Mouse (Mus musculus) embryonic facial prominence, embryonic 15.5 days (tissue): ENCODE results near the gene Kcne1. TPM values are rescaled to one million over a fixed set of nuclear protein-coding genes. Genes with fewer than 3 reads are reported as not detected.
A peak's percentile ranks its signal among the peaks of the same experiment; 100 is the strongest.

Source experiments
- ATAC-seq: fragments of 200-750 bp; cut with Nextera tagmentation; 2 replicates; pipeline ENCODE4 v1.8.0; 2017; ENCODE audit warnings: low read depth, moderate TSS enrichment; ENCODE audit not compliant: insufficient number of reproducible peaks, low FRiP score, low TSS enrichment
- H3K27ac ChIP-seq: fragments of 300-500 bp; sonication (generic); replicated peaks from 2 replicates; pipeline ENCODE4 v1.5.1; 2015; ENCODE audit warnings: mild to moderate bottlenecking, inconsistent platforms
- H3K27me3 ChIP-seq: fragments of 300-500 bp; sonication (generic); 2 replicates; pipeline ENCODE4 v1.6.1; 2015; ENCODE audit warnings: inconsistent platforms
- H3K36me3 ChIP-seq: fragments of 300-500 bp; sonication (generic); 2 replicates; pipeline ENCODE4 v1.6.1; 2015; ENCODE audit warnings: mild to moderate bottlenecking, inconsistent platforms
- H3K4me1 ChIP-seq: fragments of 300-500 bp; sonication (generic); 2 replicates; pipeline ENCODE4 v1.6.1; 2015; ENCODE audit warnings: inconsistent platforms
- H3K4me2 ChIP-seq: fragments of 300-500 bp; sonication (generic); replicated peaks from 2 replicates; pipeline ENCODE4 v1.6.1; 2015; ENCODE audit warnings: mild to moderate bottlenecking, inconsistent platforms
- H3K4me3 ChIP-seq: fragments of 300-500 bp; sonication (generic); replicated peaks from 2 replicates; pipeline ENCODE4 v1.5.1; 2015; ENCODE audit warnings: mild to moderate bottlenecking, inconsistent platforms
- H3K9ac ChIP-seq: fragments of 300-500 bp; sonication (generic); 2 replicates; pipeline ENCODE4 v1.6.1; 2015; ENCODE audit warnings: inconsistent platforms
- H3K9me3 ChIP-seq: fragments of 300-500 bp; sonication (generic); replicated peaks from 2 replicates; pipeline ENCODE4 v1.6.1; 2016; ENCODE audit warnings: inconsistent platforms
- WGBS: fragments of 180-500 bp; shearing (Covaris S2); methylation state at CpG from one replicate; pipeline ENCODE4 v1.1.7; 2015; 5-methylcytosine and 5-hydroxymethylcytosine counted together
- polyA plus RNA-seq: library from polyadenylated mRNA; unstranded; fragments of >200 nt; fragmentation: Nextera tagmentation; extraction: Ambion mirVana; gene quantifications from 2 replicates; pipeline ENCODE4 v1.2.1, GENCODE M21; 2015

Kcne1 gene
- polyA plus RNA-seq, 1 experiment from 2014 or later: 0.11 TPM

DNA sequence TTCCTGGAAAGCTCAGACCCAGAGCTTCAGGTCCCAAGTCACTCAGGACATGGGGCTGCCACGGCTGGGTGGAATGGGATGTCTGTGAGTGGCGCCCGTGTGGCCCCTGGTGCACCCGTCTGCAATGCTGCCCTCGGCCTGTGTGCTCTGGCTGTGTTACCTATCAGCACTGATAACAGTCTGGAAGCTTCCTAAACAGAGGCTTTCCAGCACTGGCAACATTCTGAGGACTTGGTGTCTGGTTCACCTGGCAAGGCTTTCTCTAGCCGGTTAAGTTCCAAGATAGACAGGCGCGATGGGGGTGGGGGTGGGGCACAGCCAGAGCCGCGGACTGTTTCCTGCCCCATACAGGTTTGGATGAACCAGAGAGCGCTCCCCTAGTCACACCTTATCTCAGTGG is 3.3 kb downstream of the Kcne1 start:
- Histone ChIP-seq H3K27me3 (peaks cover 14% of the 10 kb centered on the region; the same call in 1 of the 2 replicates), H3K9me3 (no peaks in the 10 kb centered on the region), H3K4me3 (no peak overlapping the region), H3K4me2 (no peak overlapping the region), H3K9ac (no peak overlapping the region), H3K27ac (no peak overlapping the region), H3K4me1 (peaks cover 25% of the 10 kb centered on the region), H3K36me3 (no peaks in the 10 kb centered on the region)
- WGBS: 67% methylated on average over 11 of the region's 11 CpGs
- ATAC-seq: no peak

DNA sequence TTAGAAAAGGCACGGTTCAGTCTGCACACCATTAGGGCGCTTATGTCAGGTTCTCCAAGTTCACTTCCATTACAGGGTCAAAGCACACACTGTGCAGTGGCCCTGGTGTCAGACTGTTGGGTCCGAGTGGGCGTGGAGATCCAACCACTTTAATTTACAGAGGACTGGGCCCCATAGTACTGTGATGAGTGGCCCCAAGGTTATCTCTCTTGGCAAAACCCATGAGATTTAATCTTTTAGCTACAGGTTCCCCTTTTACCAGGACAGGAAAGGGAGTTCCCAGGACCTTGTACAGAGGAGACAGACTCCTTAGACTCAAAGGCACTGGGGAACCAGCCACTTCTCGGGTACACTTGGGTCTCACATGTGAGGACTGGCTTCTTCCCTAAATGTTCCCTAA is 3.9 kb downstream of the Kcne1 start:
- Histone ChIP-seq H3K27me3 (peaks cover 14% of the 10 kb centered on the region; the same call in 1 of the 2 replicates), H3K4me3 (no peak overlapping the region), H3K27ac (no peak overlapping the region), H3K9me3 (no peaks in the 10 kb centered on the region), H3K4me1 (peaks cover 25% of the 10 kb centered on the region), H3K4me2 (no peak overlapping the region), H3K9ac (no peak overlapping the region), H3K36me3 (no peaks in the 10 kb centered on the region)
- ATAC-seq: no peak
- WGBS: 78% methylated on average over 5 of the region's 5 CpGs

DNA sequence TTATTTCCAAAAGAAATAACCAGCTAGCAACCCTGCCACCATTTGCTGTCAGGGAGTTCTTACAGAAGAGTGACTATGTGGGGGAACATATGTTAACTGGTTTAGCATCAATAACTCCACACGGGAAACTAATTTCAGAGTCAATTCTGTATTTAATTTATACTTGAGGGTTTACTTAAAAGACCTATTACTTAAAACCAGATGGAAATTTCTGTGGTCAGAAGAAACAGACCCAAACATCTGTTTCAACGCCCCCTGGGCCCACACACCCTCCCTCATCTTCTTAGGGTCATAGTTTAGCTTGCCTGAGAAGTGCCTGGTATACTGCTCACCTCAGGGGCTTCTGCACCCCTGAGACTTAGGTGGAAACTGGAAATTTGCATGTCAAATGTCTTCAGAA is 5.4 kb downstream of the Kcne1 start:
- no peak overlapping the region for H3K27ac ChIP-seq
- H3K36me3 ChIP-seq: no peaks in the 10 kb centered on the region
- peaks cover 12% of the 10 kb centered on the region; the same call in 1 of the 2 replicates for H3K27me3 ChIP-seq
- no peak overlapping the region for H3K4me2 ChIP-seq
- no peak overlapping the region for H3K9ac ChIP-seq
- H3K9me3 ChIP-seq: no peaks in the 10 kb centered on the region
- no peak overlapping the region for H3K4me3 ChIP-seq
- ATAC-seq: no peak
- H3K4me1 ChIP-seq: peaks cover 21% of the 10 kb centered on the region
- WGBS: 34% methylated on average over 2 of the region's 2 CpGs

DNA sequence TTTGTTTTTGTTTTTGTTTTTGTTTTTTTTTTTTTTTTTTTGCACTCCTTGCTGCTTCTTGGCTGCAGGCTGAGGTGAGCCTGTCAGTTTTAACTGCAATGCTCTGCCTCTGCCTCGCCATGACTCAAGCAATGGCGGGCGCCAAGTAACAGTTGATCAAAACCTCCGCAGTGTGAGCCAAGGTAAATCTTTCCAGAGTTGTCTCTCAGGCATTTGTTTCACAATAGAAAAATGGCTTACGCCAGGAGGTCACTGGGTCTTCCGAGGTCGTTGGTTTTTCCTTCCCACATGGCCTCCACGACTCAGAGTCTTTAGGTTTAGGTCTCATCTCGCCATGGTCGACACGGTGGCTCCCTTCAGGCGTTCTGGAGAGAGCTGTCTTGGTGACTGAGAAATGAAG is 6.0 kb downstream of the Kcne1 start:
- H3K36me3 ChIP-seq: no peaks in the 10 kb centered on the region
- 75% methylated on average over 12 of the region's 12 CpGs for WGBS
- no peak overlapping the region for H3K4me3 ChIP-seq
- no peak overlapping the region for H3K9ac ChIP-seq
- H3K27me3 ChIP-seq: peaks cover 9% of the 10 kb centered on the region; the same call in 1 of the 2 replicates
- H3K27ac ChIP-seq: no peak overlapping the region; the same call in 1 of the 2 replicates
- H3K4me1 ChIP-seq: peaks cover 16% of the 10 kb centered on the region
- no peak overlapping the region for H3K4me2 ChIP-seq
- no peaks in the 10 kb centered on the region for H3K9me3 ChIP-seq
- no peak for ATAC-seq

DNA sequence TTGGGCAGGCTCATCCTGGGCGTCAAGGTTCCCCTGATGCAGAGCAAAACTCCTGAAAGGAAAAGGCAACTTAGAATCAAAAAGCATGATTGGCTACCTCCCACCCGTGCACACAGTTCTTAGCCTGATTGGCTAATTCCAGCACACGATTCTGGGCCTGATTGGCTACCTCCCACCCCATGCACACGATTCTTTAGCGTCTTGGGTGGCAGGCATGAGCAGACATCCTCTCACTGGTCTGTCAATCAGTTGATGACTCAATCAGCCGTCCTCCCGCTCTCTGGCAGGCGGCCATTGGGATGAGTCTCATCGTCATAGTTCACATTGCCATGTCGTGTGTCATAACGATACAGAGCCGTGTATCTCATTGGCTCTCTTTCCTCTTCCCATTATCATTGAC is 10.3 kb downstream of the Kcne1 start:
- no peaks in the 10 kb centered on the region for H3K27me3 ChIP-seq
- H3K4me1 ChIP-seq: peaks cover 5% of the 10 kb centered on the region; the same call in 1 of the 2 replicates
- no peak for ATAC-seq
- no peak overlapping the region for H3K4me2 ChIP-seq
- 74% methylated on average over 12 of the region's 12 CpGs for WGBS
- H3K9ac ChIP-seq: no peak overlapping the region
- H3K4me3 ChIP-seq: no peak overlapping the region
- no peak overlapping the region for H3K27ac ChIP-seq
- H3K9me3 ChIP-seq: no peaks in the 10 kb centered on the region
- no peaks in the 10 kb centered on the region for H3K36me3 ChIP-seq

DNA sequence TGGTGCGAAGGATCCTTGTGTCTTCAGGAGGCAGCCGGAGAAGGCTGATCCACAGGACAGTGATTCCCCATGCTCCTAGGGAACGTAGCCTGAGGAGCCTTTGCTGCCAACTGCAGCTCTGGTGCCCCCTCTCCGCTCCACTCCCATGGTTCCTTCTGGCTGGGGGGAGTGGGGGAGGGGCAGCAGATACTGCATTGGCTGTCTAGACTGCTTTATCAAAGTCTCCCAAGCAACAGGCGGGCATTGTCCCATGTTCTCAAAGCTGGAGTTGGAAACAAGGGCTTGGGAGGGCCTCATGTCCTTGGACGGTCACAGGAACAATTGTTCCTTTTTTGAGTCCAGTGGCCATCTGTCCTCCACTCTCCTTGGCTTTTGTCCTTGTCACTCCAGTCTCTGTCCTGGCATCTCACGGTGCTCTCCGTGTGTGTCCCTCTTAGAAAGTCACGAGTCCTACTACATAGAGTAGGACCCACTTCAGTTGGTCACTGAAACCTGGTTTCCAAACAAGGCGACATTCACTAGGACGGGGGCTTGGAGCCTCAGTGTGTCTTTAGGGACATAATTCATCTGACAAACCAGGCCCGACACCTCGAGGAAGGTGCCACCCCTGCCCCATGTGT is 12.9 kb downstream of the Kcne1 start:
- Histone ChIP-seq H3K27ac (no peak overlapping the region), H3K9ac (no peak overlapping the region), H3K9me3 (no peaks in the 10 kb centered on the region), H3K4me3 (no peak overlapping the region), H3K4me1 (peaks cover under 1% of the 10 kb centered on the region; the same call in 1 of the 2 replicates), H3K4me2 (no peak overlapping the region), H3K27me3 (no peaks in the 10 kb centered on the region), H3K36me3 (no peaks in the 10 kb centered on the region)
- WGBS: 68% methylated on average over 13 of the region's 13 CpGs
- ATAC-seq: no peak

DNA sequence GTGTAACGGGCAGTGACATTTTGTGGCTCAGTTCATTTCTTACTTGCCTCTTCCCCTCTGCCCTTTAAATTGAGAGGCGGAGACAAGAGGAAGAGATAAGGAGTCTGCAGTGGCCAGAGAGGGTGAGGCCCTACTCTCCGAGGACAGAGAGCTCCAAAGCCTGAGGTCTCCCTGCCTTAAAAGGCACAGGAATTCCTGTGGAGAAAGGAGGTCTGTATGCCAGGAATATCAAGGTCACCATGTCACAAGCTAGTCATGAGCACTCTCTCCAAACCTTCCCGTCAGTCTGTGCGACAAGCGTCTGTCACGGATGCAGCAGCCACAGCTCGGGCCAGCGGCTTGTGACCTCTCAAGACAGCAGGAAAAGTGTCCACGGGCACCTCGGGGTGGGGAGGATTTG is 14.1 kb downstream of the Kcne1 start:
- peaks cover 9% of the 10 kb centered on the region; the same call in 1 of the 2 replicates for H3K4me1 ChIP-seq
- H3K9me3 ChIP-seq: no peaks in the 10 kb centered on the region
- H3K36me3 ChIP-seq: no peaks in the 10 kb centered on the region
- H3K27me3 ChIP-seq: no peaks in the 10 kb centered on the region
- H3K27ac ChIP-seq: no peak overlapping the region
- ATAC-seq: no peak
- H3K4me2 ChIP-seq: no peak overlapping the region
- WGBS: 53% methylated on average over 11 of the region's 11 CpGs
- no peak overlapping the region for H3K9ac ChIP-seq
- no peak overlapping the region for H3K4me3 ChIP-seq

DNA sequence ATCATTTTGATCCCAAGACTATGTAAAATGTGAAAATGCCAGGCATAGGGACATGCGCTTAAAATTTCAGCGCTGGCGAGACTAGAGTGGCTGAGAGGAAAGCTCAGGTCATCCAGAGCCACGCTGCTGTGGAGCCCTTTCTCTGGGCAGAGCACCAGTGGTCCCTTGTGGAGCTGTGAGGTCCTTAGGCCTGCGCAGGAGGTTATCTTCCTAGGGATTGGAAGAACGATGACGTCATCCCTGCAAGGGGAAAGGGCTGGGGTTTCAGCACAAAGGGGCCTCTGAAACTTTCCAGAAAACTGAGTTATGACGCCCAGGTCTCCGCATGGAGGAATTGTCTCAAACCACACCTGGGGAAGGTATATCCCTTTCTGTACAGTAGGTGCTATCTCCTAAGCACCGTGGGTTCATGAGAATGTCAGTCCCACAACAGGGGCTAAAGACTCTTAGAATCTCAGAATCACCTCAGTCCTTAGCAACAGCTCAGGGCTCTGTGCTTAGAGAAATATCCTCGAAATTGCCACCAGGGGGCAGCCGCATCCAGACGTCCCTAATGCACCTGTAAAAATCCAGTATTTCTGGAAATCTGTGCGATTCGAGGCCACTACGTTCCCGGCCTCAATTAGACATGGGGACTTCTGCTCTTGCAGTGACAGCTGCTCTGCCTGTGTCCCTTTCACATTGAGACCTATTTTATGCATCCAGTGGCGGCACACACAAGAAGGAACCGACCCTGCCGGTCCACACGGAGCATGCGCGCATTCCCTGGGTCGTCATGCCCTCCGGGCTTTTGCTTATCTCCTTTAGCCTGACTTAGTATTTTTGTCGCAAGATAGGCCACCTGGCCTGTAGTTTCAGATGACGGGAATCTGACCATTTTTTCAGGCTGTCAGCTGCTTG is 18.4 kb downstream of the Kcne1 start:
- H3K36me3 ChIP-seq: no peaks in the 10 kb centered on the region
- peak overlapping the region; percentile 30 for H3K4me3 ChIP-seq
- WGBS: 27% methylated on average over 27 of the region's 27 CpGs

DNA sequence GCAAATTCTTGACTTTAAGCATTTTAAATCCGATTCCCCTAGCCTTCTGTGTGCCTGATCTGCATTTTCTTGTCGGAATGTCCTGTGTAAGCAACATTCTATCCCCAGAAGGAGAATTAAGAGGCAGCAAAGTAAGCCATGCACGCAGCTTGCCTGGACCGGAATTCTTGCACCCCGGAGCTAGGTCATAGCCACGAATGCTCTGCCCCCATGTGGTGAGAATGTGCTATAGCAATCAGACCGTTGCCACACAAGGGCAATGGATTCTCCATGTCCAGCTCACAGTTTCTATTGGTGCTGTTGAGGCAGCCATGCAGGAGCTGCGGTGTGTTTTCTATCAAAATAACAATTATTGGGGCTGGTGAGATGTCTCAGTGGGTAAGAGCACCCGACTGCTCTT is 23.0 kb downstream of the Kcne1 start:
- Histone ChIP-seq H3K27ac (no peak overlapping the region), H3K36me3 (no peaks in the 10 kb centered on the region), H3K4me3 (no peak overlapping the region), H3K27me3 (no peaks in the 10 kb centered on the region), H3K9me3 (no peaks in the 10 kb centered on the region), H3K4me2 (peak overlapping the region; percentile 34), H3K4me1 (peaks cover 11% of the 10 kb centered on the region; the same call in 1 of the 2 replicates), H3K9ac (no peak overlapping the region)
- ATAC-seq: 0 out of 2 replicates have a peak, but pooled peaks have one; percentile 11
- 5% methylated on average over 9 of the region's 9 CpGs for WGBS

More for the DNA sequence above, 18.4 kb downstream of the Kcne1 start:
- no peaks in the 10 kb centered on the region for H3K27me3 ChIP-seq
- H3K4me2 ChIP-seq: peak overlapping the region; percentile 51
- no peak overlapping the region for H3K27ac ChIP-seq
- H3K4me1 ChIP-seq: peaks cover 11% of the 10 kb centered on the region; the same call in 1 of the 2 replicates
- no peak; the same call in 1 of the 2 replicates for ATAC-seq
- no peak overlapping the region for H3K9ac ChIP-seq
- no peaks in the 10 kb centered on the region for H3K9me3 ChIP-seq

DNA sequence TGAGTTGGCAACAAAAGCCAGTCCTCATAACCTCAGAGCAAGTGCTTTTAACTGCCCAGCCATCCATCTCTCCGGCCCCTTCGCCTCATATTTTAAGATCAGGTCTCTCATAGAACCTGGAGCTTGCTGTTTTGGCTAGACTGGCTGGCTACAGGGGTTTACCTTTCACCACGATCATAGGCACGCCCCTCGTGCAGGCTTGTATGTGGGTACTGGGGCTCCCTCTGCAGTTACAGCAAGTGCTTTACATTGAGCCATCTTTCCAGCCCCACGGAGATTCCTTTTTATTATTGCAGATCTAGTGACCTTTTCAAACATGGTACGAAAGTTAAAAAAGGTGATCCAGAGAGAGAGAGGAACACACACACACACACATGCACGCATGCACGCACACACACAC is 24.7 kb downstream of the Kcne1 start:
- H3K4me3 ChIP-seq: no peak overlapping the region
- 60% methylated on average over 9 of the region's 9 CpGs for WGBS
- no peaks in the 10 kb centered on the region for H3K36me3 ChIP-seq
- ATAC-seq: no peak
- H3K4me2 ChIP-seq: no peak overlapping the region
- H3K27ac ChIP-seq: no peak overlapping the region
- 0 out of 2 replicates have a peak, but pooled peaks cover 3% of the 10 kb centered on the region for H3K4me1 ChIP-seq
- no peaks in the 10 kb centered on the region for H3K9me3 ChIP-seq
- H3K9ac ChIP-seq: no peak overlapping the region
- no peaks in the 10 kb centered on the region for H3K27me3 ChIP-seq

DNA sequence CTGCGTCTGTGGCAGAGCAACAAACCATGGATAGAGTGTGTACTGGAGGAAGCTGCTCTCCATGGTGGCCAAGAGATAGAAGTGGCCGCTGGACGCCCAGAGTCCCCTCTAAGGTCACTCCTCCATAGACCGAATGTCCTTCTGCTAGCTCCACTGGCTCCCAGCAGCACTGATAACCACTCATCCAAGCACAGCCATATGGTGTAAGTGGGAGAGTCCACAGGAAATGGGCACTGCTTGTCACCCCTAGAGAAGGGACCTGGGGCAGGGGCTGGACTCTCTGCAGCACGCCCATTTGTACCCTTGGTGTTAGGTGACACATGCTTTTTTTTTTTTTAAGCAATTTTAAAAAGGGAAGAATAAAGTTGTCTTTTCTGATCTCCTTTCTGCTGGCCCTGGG is 28.3 kb downstream of the Kcne1 start:
- H3K27ac ChIP-seq: no peak overlapping the region
- no peaks in the 10 kb centered on the region for H3K36me3 ChIP-seq
- no peak overlapping the region for H3K9ac ChIP-seq
- no peaks in the 10 kb centered on the region for H3K9me3 ChIP-seq
- 80% methylated on average over 5 of the region's 5 CpGs for WGBS
- H3K4me1 ChIP-seq: 0 out of 2 replicates have a peak, but pooled peaks cover 3% of the 10 kb centered on the region
- no peak overlapping the region for H3K4me3 ChIP-seq
- no peaks in the 10 kb centered on the region for H3K27me3 ChIP-seq
- no peak for ATAC-seq
- H3K4me2 ChIP-seq: no peak overlapping the region
